Mouse (Mus musculus) thymus, adult 2 months (tissue): ENCODE data around the gene Stox2. TPM values are rescaled to one million over a fixed set of nuclear protein-coding genes. Genes with fewer than 3 reads are reported as not detected.

Source experiments
- DNase-seq: peaks from one replicate; pipeline ENCODE4 v3.0.0; 2021
- H3K27ac ChIP-seq: fragments of 200-500 bp; 2 replicates; pipeline ENCODE4 v1.5.1; 2012; ENCODE audit warnings: low read length, control low read depth; ENCODE audit not compliant: control insufficient read depth, insufficient read depth
- H3K27me3 ChIP-seq: fragments of 200-500 bp; 2 replicates; pipeline ENCODE4 v1.6.1; 2012; ENCODE audit warnings: mild to moderate bottlenecking, low read length, moderate library complexity, mixed read lengths; ENCODE audit not compliant: control insufficient read depth, insufficient read depth
- H3K36me3 ChIP-seq: fragments of 200-500 bp; 2 replicates; pipeline ENCODE4 v1.6.1; 2012; ENCODE audit warnings: mild to moderate bottlenecking, low read length, moderate library complexity; ENCODE audit not compliant: control insufficient read depth, insufficient read depth
- H3K4me1 ChIP-seq: fragments of 200-500 bp; replicated peaks from 2 replicates; pipeline ENCODE4 v1.6.1; 2012; ENCODE audit warnings: low read length; ENCODE audit not compliant: control insufficient read depth, insufficient read depth
- H3K4me3 ChIP-seq: fragments of 200-500 bp; 2 replicates; pipeline ENCODE4 v1.5.1; 2012; ENCODE audit warnings: mild to moderate bottlenecking, low read length, control low read depth, moderate library complexity; ENCODE audit not compliant: control insufficient read depth, insufficient read depth
- CTCF ChIP-seq: fragments of 200-500 bp; IDR thresholded peaks from 2 replicates; pipeline ENCODE4 v1.5.1; 2012; ENCODE audit warnings: mild to moderate bottlenecking, control low read depth, low read length, moderate library complexity, borderline replicate concordance; ENCODE audit not compliant: control insufficient read depth, poor library complexity, insufficient read depth; ENCODE audit errors: extremely low read depth
- POLR2A ChIP-seq: fragments of 200-500 bp; IDR thresholded peaks from 2 replicates; pipeline ENCODE4 v1.6.1; 2012; ENCODE audit warnings: mild to moderate bottlenecking, low read length, control low read depth, moderate library complexity; ENCODE audit not compliant: control insufficient read depth, poor library complexity, insufficient read depth; ENCODE audit errors: extremely low read depth
- WGBS: fragments of 180-500 bp; shearing (Covaris S2); methylation state at CpG from one replicate; pipeline ENCODE4 v1.1.7; 2018; 5-methylcytosine and 5-hydroxymethylcytosine counted together
- polyA plus RNA-seq: library from polyadenylated mRNA; depleted of rRNA; stranded (reverse); fragments of >200 nt; gene quantifications from 2 replicates; pipeline ENCODE4 v1.2.3, GENCODE M21; 2012

Stox2 gene
- polyA plus RNA-seq, 1 experiment, result 1.1 TPM

- 39% methylated on average over 1 of the region's 1 CpGs for WGBS
- no peaks in the 10 kb centered on the region for H3K36me3 ChIP-seq
- H3K4me1 ChIP-seq, result no peaks in the 10 kb centered on the region
- peak; percentile 24 for DNase-seq
- TF ChIP-seq POLR2A (no peak), CTCF (no peak)
- H3K27me3 ChIP-seq, result no peaks in the 10 kb centered on the region
- H3K4me3 ChIP-seq, result no peak overlapping the region
- no peak overlapping the region for H3K27ac ChIP-seq
Observed at GRCm38 (mm10) chr8:47332941-47333340, 113.2 kb downstream of the Stox2 start.

- Histone ChIP-seq H3K4me3 (no peak overlapping the region), H3K27ac (no peak overlapping the region), H3K4me1 (no peaks in the 10 kb centered on the region), H3K27me3 (no peaks in the 10 kb centered on the region), H3K36me3 (no peaks in the 10 kb centered on the region)
- WGBS, result 95% methylated on average over 5 of the region's 5 CpGs
- DNase-seq, result no peak
- TF ChIP-seq CTCF, result no peak
- TF ChIP-seq POLR2A, result no peak
Observed at GRCm38 (mm10) chr8:47330982-47331381, 115.2 kb downstream of the Stox2 start.

GRCm38 (mm10) chr8:47326348-47326747 is 119.8 kb downstream of the Stox2 start:
- WGBS, result 26% methylated on average over 8 of the region's 8 CpGs
- Histone ChIP-seq H3K36me3 (no peaks in the 10 kb centered on the region), H3K27ac (no peak overlapping the region), H3K4me1 (no peaks in the 10 kb centered on the region), H3K27me3 (no peaks in the 10 kb centered on the region), H3K4me3 (no peak overlapping the region)
- no peak for TF ChIP-seq CTCF
- TF ChIP-seq POLR2A, result no peak
- no peak for DNase-seq

GRCm38 (mm10) chr8:47324117-47324820 is 121.9 kb downstream of the Stox2 start:
- no peak overlapping the region for H3K4me3 ChIP-seq
- no peaks in the 10 kb centered on the region for H3K27me3 ChIP-seq
- WGBS, result 73% methylated on average over 16 of the region's 16 CpGs
- no peak overlapping the region for H3K27ac ChIP-seq
- no peaks in the 10 kb centered on the region for H3K36me3 ChIP-seq
- H3K4me1 ChIP-seq, result no peaks in the 10 kb centered on the region
- no peak for TF ChIP-seq POLR2A
- TF ChIP-seq CTCF, result no peak
- no peak for DNase-seq

GRCm38 (mm10) chr8:47321282-47321681 is 124.9 kb downstream of the Stox2 start:
- no peak for DNase-seq
- no peaks in the 10 kb centered on the region for H3K36me3 ChIP-seq
- WGBS, result 82% methylated on average over 5 of the region's 5 CpGs
- no peak overlapping the region for H3K27ac ChIP-seq
- H3K27me3 ChIP-seq, result no peaks in the 10 kb centered on the region
- H3K4me3 ChIP-seq, result no peak overlapping the region
- no peaks in the 10 kb centered on the region for H3K4me1 ChIP-seq
- TF ChIP-seq POLR2A, result no peak
- no peak for TF ChIP-seq CTCF

- H3K27me3 ChIP-seq, result no peaks in the 10 kb centered on the region
- H3K4me3 ChIP-seq, result no peak overlapping the region
- WGBS, result 88% methylated on average over 2 of the region's 2 CpGs
- no peak for DNase-seq
- H3K27ac ChIP-seq, result no peak overlapping the region
- no peak for TF ChIP-seq POLR2A
- no peak for TF ChIP-seq CTCF
- no peaks in the 10 kb centered on the region for H3K4me1 ChIP-seq
- H3K36me3 ChIP-seq, result no peaks in the 10 kb centered on the region
Observed at GRCm38 (mm10) chr8:47320707-47321106, 125.5 kb downstream of the Stox2 start.

- Histone ChIP-seq H3K4me3 (no peak overlapping the region), H3K27me3 (no peaks in the 10 kb centered on the region), H3K4me1 (no peaks in the 10 kb centered on the region), H3K36me3 (no peaks in the 10 kb centered on the region), H3K27ac (no peak overlapping the region)
- DNase-seq, result no peak
- TF ChIP-seq CTCF (no peak), POLR2A (no peak)
- 91% methylated on average over 3 of the region's 3 CpGs for WGBS
Observed at GRCm38 (mm10) chr8:47318468-47318867, 127.7 kb downstream of the Stox2 start.
